8 mouse cellular contexts compared by ENCODE assay signal in genomic region chr8:84199348-84200125, GRCm38 (mm10). TPM values are rescaled to one million over a fixed set of nuclear protein-coding genes. Genes with fewer than 3 reads are reported as not detected.
DNase-seq lines count a peak whose midpoint lies in the region; ATAC-seq and TF ChIP-seq lines count a peak whose summit lies in the region.

No protein-coding gene starts in this region.

- H3K27ac ChIP-seq in limb, embryonic 14.5 days (replicated peaks; ENCODE audit: low read depth, low read length) = peak overlapping the region; percentile 99

- peak; percentile 41 to 61 for DNase-seq in adrenal gland, adult (ENCODE audit: inconsistent age in 2 of 2, low spot score in 1 of 2)
- no peak for DNase-seq in adrenal gland, postnatal 25 days
- DNase-seq in thymus, postnatal 14 days = peak; percentile 37
- no peak for DNase-seq in thymus, adult 18-20 months
- DNase-seq in limb, embryonic 14.5 days (ENCODE audit: low spot score) = no peak
- DNase-seq in thymus, postnatal 36 days = peak; percentile 26 to 36
- no peak for DNase-seq in kidney, postnatal 4 days
- DNase-seq in layer of hippocampus, adult 9-10 months (ENCODE audit: low spot score) = no peak

- H3K4me3 ChIP-seq in limb, embryonic 14.5 days (replicated peaks; ENCODE audit: low read length) = peak overlapping the region; percentile 77; the same call in 1 of the 2 replicates

- WGBS in limb, embryonic 14.5 days = 33% methylated on average over 11 of the region's 11 CpGs

- H3K27me3 ChIP-seq in limb, embryonic 14.5 days (ENCODE audit: control insufficient read depth, insufficient read depth, low read length) = no peaks in the 10 kb centered on the region

- peaks cover 1% of the 10 kb centered on the region; the same call in 1 of the 2 replicates for H3K36me3 ChIP-seq in limb, embryonic 14.5 days (ENCODE audit: control insufficient read depth, insufficient read depth, low read length)

- H3K4me1 ChIP-seq in limb, embryonic 14.5 days (ENCODE audit: control insufficient read depth, insufficient read depth, low read length) = peaks cover 48% of the 10 kb centered on the region

- no peak for ATAC-seq in limb, embryonic 14.5 days (ENCODE audit: low FRiP score, low read depth)

- H3K9ac ChIP-seq in limb, embryonic 14.5 days (ENCODE audit: low read depth, low read length, severe bottlenecking) = no peak overlapping the region; the same call in 1 of the 2 replicates

- no peak overlapping the region; the same call in none of the 2 replicates for H3K4me2 ChIP-seq in limb, embryonic 14.5 days (replicated peaks; ENCODE audit: low read depth, low read length, severe bottlenecking)

- H3K9me3 ChIP-seq in limb, embryonic 14.5 days (ENCODE audit: control insufficient read depth, low read length) = no peaks in the 10 kb centered on the region

- TF ChIP-seq POLR2A in limb, embryonic 14.5 days (IDR thresholded peaks at IDR 0.05; ENCODE audit: borderline replicate concordance, extremely low read depth, insufficient read depth, insufficient read length) = no peak

RNA-seq across cellular contexts. Expression of gene Nanos3, which starts 14.5 kb away (rescaled TPM):
- 1.3 TPM in 1 of 2 replicates, not detected in the other for total RNA-seq in adrenal gland, postnatal 25 days (2021)
- polyA plus RNA-seq in limb, embryonic 14.5 days (2012; rRNA removed) = 3.0 and 4.8 TPM in 2 replicates
- 5.4 and 5.8 TPM in 2 replicates for polyA plus RNA-seq in limb, embryonic 14.5 days (2014; fragmentation: Nextera tagmentation; extraction: Ambion mirVana)

RNA-seq across cellular contexts. Expression of gene Zswim4, which starts 37.3 kb away (rescaled TPM):
- 41.3 and 44.1 TPM in 2 replicates for total RNA-seq in adrenal gland, postnatal 25 days (2021)
- 23.8 and 35.1 TPM in 2 replicates for polyA plus RNA-seq in limb, embryonic 14.5 days (2012; rRNA removed)
- 13.9 and 17.1 TPM in 2 replicates for polyA plus RNA-seq in limb, embryonic 14.5 days (2014; fragmentation: Nextera tagmentation; extraction: Ambion mirVana)

RNA-seq across cellular contexts. Expression of gene D8Ertd738e, which starts 50.0 kb away (rescaled TPM):
- total RNA-seq in adrenal gland, postnatal 25 days (2021) = 261 and 266 TPM in 2 replicates
- 173 and 221 TPM in 2 replicates for polyA plus RNA-seq in limb, embryonic 14.5 days (2012; rRNA removed)
- polyA plus RNA-seq in limb, embryonic 14.5 days (2014; fragmentation: Nextera tagmentation; extraction: Ambion mirVana) = 374 and 380 TPM in 2 replicates

RNA-seq across cellular contexts. Expression of gene 4930432K21Rik, which starts 51.7 kb away (rescaled TPM):
- 0.73 and 1.4 TPM in 2 replicates for total RNA-seq in adrenal gland, postnatal 25 days (2021)
- polyA plus RNA-seq in limb, embryonic 14.5 days (2012; rRNA removed) = 1.7 TPM in 2 replicates
- polyA plus RNA-seq in limb, embryonic 14.5 days (2014; fragmentation: Nextera tagmentation; extraction: Ambion mirVana) = 0.44 and 0.72 TPM in 2 replicates

RNA-seq across cellular contexts. Expression of gene Cc2d1a, which starts 51.8 kb away (rescaled TPM):
- total RNA-seq in adrenal gland, postnatal 25 days (2021) = 31.4 and 34.9 TPM in 2 replicates
- polyA plus RNA-seq in limb, embryonic 14.5 days (2012; rRNA removed) = 30.9 and 34.3 TPM in 2 replicates
- polyA plus RNA-seq in limb, embryonic 14.5 days (2014; fragmentation: Nextera tagmentation; extraction: Ambion mirVana) = 21.6 and 22.9 TPM in 2 replicates

Comparison
In these comparisons a context has a peak if more than half of its experiments do, and no peak if none do; other contexts are left out.
1. DNase-seq: peak in adrenal gland, adult (2 of 2), thymus, postnatal 14 days (single experiment) and thymus, postnatal 36 days (2 of 2); none in adrenal gland, postnatal 25 days (single experiment), thymus, adult 18-20 months (0 of 2), limb, embryonic 14.5 days (single experiment), kidney, postnatal 4 days (0 of 2) and layer of hippocampus, adult 9-10 months (single experiment).